ENCODE assay signal across 8 mouse cellular contexts in the genomic region with DNA sequence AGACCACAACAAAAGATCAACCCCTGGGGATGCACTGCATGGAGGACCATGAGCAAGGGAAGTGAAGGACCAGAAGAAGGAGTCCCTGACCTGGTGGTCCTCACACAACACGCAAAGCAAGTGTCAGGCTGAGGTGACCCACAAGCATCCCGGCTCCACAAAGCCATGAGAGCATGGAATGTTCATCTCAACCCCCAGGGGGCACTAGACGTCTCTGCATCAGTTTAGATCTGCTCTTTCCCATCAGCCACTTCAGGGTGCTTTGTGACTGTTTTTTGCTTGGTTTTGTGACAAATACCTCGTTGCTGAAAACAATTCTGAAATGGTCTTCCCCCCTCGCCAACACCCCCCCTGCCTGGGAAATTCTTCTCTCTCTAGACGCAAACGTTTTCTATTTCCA. TPM values are rescaled to one million over a fixed set of nuclear protein-coding genes. Genes with fewer than 3 reads are reported as not detected.
A peak's percentile ranks its signal among the peaks of the same experiment; 100 is the strongest.
DNase-seq lines count a peak whose midpoint lies in the region; ATAC-seq lines count a peak whose summit lies in the region.

No protein-coding gene starts in this region.

- no peaks in the 10 kb centered on the region for H3K27me3 ChIP-seq in liver, embryonic 11.5 days (replicated peaks; ENCODE audit: control insufficient read depth, insufficient read depth, low read length)
- H3K27me3 ChIP-seq in intestine, embryonic 14.5 days (replicated peaks; ENCODE audit: control insufficient read depth, insufficient read depth, low read length) = no peaks in the 10 kb centered on the region
- H3K27me3 ChIP-seq in midbrain, embryonic 15.5 days (replicated peaks) = no peaks in the 10 kb centered on the region

- 12% methylated on average over 7 of the region's 7 CpGs for WGBS in liver, embryonic 11.5 days
- WGBS in intestine, embryonic 14.5 days = 14% methylated on average over 7 of the region's 7 CpGs
- 7% methylated on average over 7 of the region's 7 CpGs for WGBS in midbrain, embryonic 15.5 days

- no peaks in the 10 kb centered on the region for H3K9me3 ChIP-seq in liver, embryonic 11.5 days (ENCODE audit: control insufficient read depth, low read length)
- H3K9me3 ChIP-seq in intestine, embryonic 14.5 days (ENCODE audit: control insufficient read depth, low read length) = no peaks in the 10 kb centered on the region
- H3K9me3 ChIP-seq in midbrain, embryonic 15.5 days = no peaks in the 10 kb centered on the region

- no peak overlapping the region for H3K4me2 ChIP-seq in liver, embryonic 11.5 days
- H3K4me2 ChIP-seq in intestine, embryonic 14.5 days (ENCODE audit: low read length) = no peak overlapping the region
- peak overlapping the region; percentile 29 for H3K4me2 ChIP-seq in midbrain, embryonic 15.5 days

- peak; percentile 35 for DNase-seq in liver
- no peak for DNase-seq in liver, embryonic 11.5 days (ENCODE audit: low spot score)
- DNase-seq in cerebellum, postnatal 36 days = peak; percentile 81 to 84
- peak; percentile 63 for DNase-seq in gastrocnemius, adult 18-20 months (ENCODE audit: low spot score)
- DNase-seq in intestine, embryonic 14.5 days (ENCODE audit: low spot score) = peak; percentile 79
- peak; percentile 81 to 88 for DNase-seq in left cerebral cortex, postnatal 14 days (ENCODE audit: low spot score in 2 of 2)
- DNase-seq in spleen, postnatal 4 days (ENCODE audit: low spot score in 2 of 2) = peak; percentile 35 to 71

- H3K9ac ChIP-seq in liver, embryonic 11.5 days (ENCODE audit: low read depth, low read length) = no peak overlapping the region
- no peak overlapping the region for H3K9ac ChIP-seq in intestine, embryonic 14.5 days (ENCODE audit: low read length)
- no peak overlapping the region for H3K9ac ChIP-seq in midbrain, embryonic 15.5 days

- H3K27ac ChIP-seq in liver, embryonic 11.5 days (ENCODE audit: low read depth, low read length) = no peak overlapping the region
- H3K27ac ChIP-seq in intestine, embryonic 14.5 days (ENCODE audit: low read depth) = no peak overlapping the region
- H3K27ac ChIP-seq in midbrain, embryonic 15.5 days = 0 out of 2 replicates have a peak overlapping the region, but pooled peaks have one; percentile 21

- intact Hi-C loops in left cerebral cortex, postnatal 14 days (cut with DNase I) = loop anchor here (1.0 to 5.0 kb wide), 3 partner anchors 46 to 114 kb away; no protein-coding TSS in a partner anchor

- no peak for ATAC-seq in liver, embryonic 11.5 days (replicated peaks; ENCODE audit: low FRiP score)
- no peak for ATAC-seq in intestine, embryonic 14.5 days (replicated peaks; ENCODE audit: low FRiP score, low TSS enrichment, low read depth)
- peak; percentile 50 for ATAC-seq in midbrain, embryonic 15.5 days (replicated peaks)

- no peaks in the 10 kb centered on the region for H3K36me3 ChIP-seq in liver, embryonic 11.5 days (ENCODE audit: control insufficient read depth, insufficient read depth, low read length)
- H3K36me3 ChIP-seq in intestine, embryonic 14.5 days (ENCODE audit: control insufficient read depth, insufficient read depth, low read length) = no peaks in the 10 kb centered on the region
- no peaks in the 10 kb centered on the region for H3K36me3 ChIP-seq in midbrain, embryonic 15.5 days (replicated peaks)

- H3K4me3 ChIP-seq in liver, embryonic 11.5 days (ENCODE audit: low read depth, low read length) = no peak overlapping the region
- no peak overlapping the region for H3K4me3 ChIP-seq in intestine, embryonic 14.5 days (ENCODE audit: low read depth, low read length)
- no peak overlapping the region for H3K4me3 ChIP-seq in midbrain, embryonic 15.5 days

- H3K4me1 ChIP-seq in liver, embryonic 11.5 days (replicated peaks; ENCODE audit: control insufficient read depth, insufficient read depth, low read length) = no peaks in the 10 kb centered on the region
- H3K4me1 ChIP-seq in intestine, embryonic 14.5 days (replicated peaks; ENCODE audit: control insufficient read depth, insufficient read depth, low read length) = peaks cover 2% of the 10 kb centered on the region; the same call in 1 of the 2 replicates
- H3K4me1 ChIP-seq in midbrain, embryonic 15.5 days = peaks cover 8% of the 10 kb centered on the region

RNA-seq across cellular contexts. Expression of a gene that starts 8.0 kb away (rescaled TPM):
- polyA plus RNA-seq in liver, embryonic 11.5 days (2014; fragmentation: Nextera tagmentation; extraction: Ambion mirVana) = 10.4 and 11.5 TPM in 2 replicates
- 1 to 10 TPM in 1 of 2 experiments, under 1 TPM in 1; 1.00 to 1.6 TPM for total RNA-seq in gastrocnemius, adult 18-20 months (2021)
- 61.0 and 76.0 TPM in 2 replicates for polyA plus RNA-seq in intestine, embryonic 14.5 days (2014; fragmentation: Nextera tagmentation; extraction: Ambion mirVana)
- total RNA-seq in left cerebral cortex, postnatal 14 days (2021) = 10 to 100 TPM; 24.4 to 27.2 TPM
- polyA plus RNA-seq in midbrain, embryonic 15.5 days (2015; fragmentation: Nextera tagmentation; extraction: Ambion mirVana) = 36.1 and 38.1 TPM in 2 replicates
